Mouse (Mus musculus) c-Kit-positive CD71-positive TER-119-negative erythroid progenitor cells, embryonic 14.5 days (primary cell): ENCODE data around the gene Nab2.

Experiments used
- DNase-seq: peaks from one replicate; pipeline ENCODE4 v3.0.0-alpha.2; 2013; ENCODE audit warnings: low read depth

The Nab2 gene

GRCm38 (mm10) chr10:127615034-127615374 is 53.4 kb downstream of the Nab2 start:
- no peak for DNase-seq

- no peak for DNase-seq
These were observed 53.9 kb downstream of the Nab2 start for GRCm38 (mm10) chr10:127614236-127615033.

GRCm38 (mm10) chr10:127612079-127612775 is 56.1 kb downstream of the Nab2 start:
- DNase-seq = no peak
